Mouse (Mus musculus): ENCODE results near the gene 1190002N15Rik.

GRCm38 (mm10) chr9:94529987-94530386 lies 7.9 kb downstream of the 1190002N15Rik start:
- TF ChIP-seq CTCF (IDR thresholded peaks at IDR 0.05 in 2 of 3, conservative IDR thresholded peaks at IDR 0.05 in 1 of 3; ENCODE audit: control insufficient read depth in 1 of 3, insufficient read depth in 1 of 3, low read depth in 2 of 3, low read length in 3 of 3, poor library complexity in 1 of 3, severe bottlenecking in 1 of 3) (no peak), RAD21 (IDR thresholded peaks at IDR 0.05; ENCODE audit: low read depth, low read length) (no peak), EP300 (IDR thresholded peaks at IDR 0.05; ENCODE audit: low read depth in 1 of 2, low read length in 2 of 2) (no peak), USF1 (IDR thresholded peaks at IDR 0.05; ENCODE audit: low read depth, low read length) (no peak)

Data from MEL (cell line).